Mouse (Mus musculus) cerebellum, adult 11 months (tissue): ENCODE results near the gene Gm17651.

Experiments
- DNase-seq: peaks from one replicate; pipeline ENCODE4 v3.0.0; 2022

Gene Gm17651

GRCm38 (mm10) chr3:97676126-97676525 lies 1.6 kb upstream of the Gm17651 start:
- DNase-seq: no peak

GRCm38 (mm10) chr3:97667093-97667675 lies 7.3 kb downstream of the Gm17651 start:
- DNase-seq: no peak

- no peak for DNase-seq
These were observed 8.3 kb downstream of the Gm17651 start for GRCm38 (mm10) chr3:97666154-97666553.

- no peak for DNase-seq
These were observed 9.0 kb downstream of the Gm17651 start for GRCm38 (mm10) chr3:97665525-97665924.

- no peak for DNase-seq
These were observed 13.3 kb downstream of the Gm17651 start for GRCm38 (mm10) chr3:97661206-97661605.

- DNase-seq: no peak
These were observed 14.7 kb downstream of the Gm17651 start for GRCm38 (mm10) chr3:97659746-97660145.

- peak; percentile 32 for DNase-seq
These were observed 15.9 kb downstream of the Gm17651 start for GRCm38 (mm10) chr3:97658426-97659193.

- DNase-seq: peak; percentile 99
These were observed 16.7 kb downstream of the Gm17651 start, which contains the start of gene Prkab2 for GRCm38 (mm10) chr3:97657655-97658411. TSS of gene Prkab2 (plus strand) at chr3:97658193.

- no peak for DNase-seq
These were observed 19.6 kb downstream of the Gm17651 start for GRCm38 (mm10) chr3:97654901-97655300.

GRCm38 (mm10) chr3:97653781-97654180 lies 20.7 kb downstream of the Gm17651 start:
- DNase-seq: no peak

- DNase-seq: no peak
These were observed 22.9 kb downstream of the Gm17651 start for GRCm38 (mm10) chr3:97651604-97652003.

- DNase-seq: no peak
These were observed 25.0 kb downstream of the Gm17651 start for GRCm38 (mm10) chr3:97649469-97649868.

- no peak for DNase-seq
These were observed 25.5 kb downstream of the Gm17651 start for GRCm38 (mm10) chr3:97649022-97649421.

GRCm38 (mm10) chr3:97648518-97648917 lies 26.0 kb downstream of the Gm17651 start:
- no peak for DNase-seq

- no peak for DNase-seq
These were observed 32.5 kb downstream of the Gm17651 start for GRCm38 (mm10) chr3:97642001-97642400.

- no peak for DNase-seq
These were observed 33.1 kb downstream of the Gm17651 start for GRCm38 (mm10) chr3:97641396-97641795.

- DNase-seq: no peak
These were observed 40.2 kb downstream of the Gm17651 start for GRCm38 (mm10) chr3:97634288-97634761.

- no peak for DNase-seq
These were observed 41.0 kb downstream of the Gm17651 start for GRCm38 (mm10) chr3:97633456-97633855.

GRCm38 (mm10) chr3:97631258-97631860 lies 43.1 kb downstream of the Gm17651 start:
- no peak for DNase-seq

GRCm38 (mm10) chr3:97630746-97631145 lies 43.7 kb downstream of the Gm17651 start:
- DNase-seq: no peak

GRCm38 (mm10) chr3:97629941-97630340 lies 44.6 kb downstream of the Gm17651 start:
- DNase-seq: no peak

GRCm38 (mm10) chr3:97628391-97629001 lies 46.0 kb downstream of the Gm17651 start, which contains the start of gene Fmo5:
TSS of gene Fmo5 (plus strand) at chr3:97628804.
- no peak for DNase-seq

- DNase-seq: no peak
These were observed 46.6 kb downstream of the Gm17651 start for GRCm38 (mm10) chr3:97627893-97628292.
